Mouse (Mus musculus): ENCODE results near the gene Zranb1.

DNA sequence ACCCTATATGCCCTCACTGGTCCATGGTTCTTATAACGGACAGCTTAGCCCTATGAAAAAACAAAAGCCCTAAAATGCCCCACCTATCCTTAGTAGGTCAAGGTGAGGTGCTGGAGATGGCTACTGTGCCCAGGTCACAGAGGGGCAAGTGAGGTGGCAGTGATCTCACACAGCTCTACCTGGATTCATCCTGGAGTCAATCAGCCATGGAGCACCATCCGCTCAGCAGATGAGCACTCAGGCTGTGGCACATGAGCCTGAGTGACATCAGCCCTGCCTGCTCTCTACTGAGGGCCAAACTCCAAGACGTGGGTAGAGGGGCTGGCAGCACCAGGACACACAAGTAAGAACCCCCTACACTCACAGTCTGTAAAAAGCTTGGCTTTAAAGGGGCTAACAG lies 70.4 kb downstream of the Zranb1 start:
- no peak for TF ChIP-seq RAD21 (IDR thresholded peaks at IDR 0.05; ENCODE audit: low read depth, low read length)
- TF ChIP-seq CTCF (conservative IDR thresholded peaks at IDR 0.05 in 1 of 2, IDR thresholded peaks at IDR 0.05 in 1 of 2; ENCODE audit: low read depth in 2 of 2, low read length in 2 of 2) = no peak
- no peak for TF ChIP-seq ZC3H11A (IDR thresholded peaks at IDR 0.05; ENCODE audit: low read depth, low read length)
- no peak for TF ChIP-seq EP300 (IDR thresholded peaks at IDR 0.05; ENCODE audit: low read length)
- TF ChIP-seq USF1 (IDR thresholded peaks at IDR 0.05; ENCODE audit: low read depth, low read length) = no peak
